Comparison of ENCODE assay signal across 28 mouse cellular contexts in the genomic region with DNA sequence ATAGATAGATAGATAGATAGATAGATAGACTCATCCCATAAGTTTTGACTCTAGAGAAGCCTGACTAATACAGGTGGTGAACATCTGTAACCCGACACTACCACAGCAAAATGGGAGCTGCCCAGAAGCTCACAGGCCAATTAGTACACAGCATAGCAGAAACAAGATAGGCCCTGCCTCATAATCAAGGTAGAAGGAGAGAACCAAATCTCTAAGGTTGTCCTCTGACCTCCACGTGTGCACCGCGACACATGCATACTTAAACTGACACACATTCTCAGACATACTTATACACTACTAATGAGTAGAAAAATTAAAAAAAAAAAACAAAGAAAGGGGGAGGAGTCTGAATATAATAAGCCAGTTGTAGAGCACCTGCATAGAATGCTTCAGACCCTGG.
DNase-seq lines count a peak whose midpoint lies in the region; ATAC-seq and TF ChIP-seq lines count a peak whose summit lies in the region.
"Had no signal": no experiment of that assay in that cellular context is flagged by ENCODE, and none has a peak within 500 bp of the region (broad histone marks: within the 10 kb centered on the region; RNA-seq: fewer than 3 reads in every experiment).

No protein-coding gene starts in this region.

- no peaks in the 10 kb centered on the region for H3K9me3 ChIP-seq in kidney, embryonic 14.5 days (ENCODE audit: control insufficient read depth, low read length)
- H3K9me3 ChIP-seq in lung, embryonic 16.5 days (ENCODE audit: control insufficient read depth, low read length), result no peaks in the 10 kb centered on the region
- H3K9me3 ChIP-seq in intestine, postnatal 0 days (ENCODE audit: control insufficient read depth), result no peaks in the 10 kb centered on the region
- H3K9me3 ChIP-seq: heart, embryonic 12.5 days; hindbrain, embryonic 13.5 days; limb, embryonic 10.5 days; limb, embryonic 15.5 days; liver, embryonic 13.5 days; neural tube, embryonic 15.5 days had no signal

- DNase-seq in kidney, adult 9 months, result no peak
- no peak for DNase-seq in lung, postnatal 10 days
- no peak for DNase-seq in layer of hippocampus, adult 11-12 months (ENCODE audit: low spot score)
- DNase-seq: adrenal gland, postnatal 25 days; cerebellum, adult 11-12 months; cerebellum, adult 9-11 months; heart, adult 2 months; heart, postnatal 4 days; kidney, adult 2 months; kidney, postnatal 4 days; liver, embryonic 13.5 days; lung, adult 18-20 months; midbrain, embryonic 14.5 days; retina, postnatal 1 day; right cerebral cortex, postnatal 14 days; thymus, postnatal 14 days had no signal

- H3K4me3 ChIP-seq in kidney, embryonic 14.5 days (ENCODE audit: low read length), result no peak overlapping the region
- H3K4me3 ChIP-seq in lung, embryonic 16.5 days (ENCODE audit: low read length), result no peak overlapping the region
- H3K4me3 ChIP-seq in intestine, postnatal 0 days (ENCODE audit: low read depth, low read length), result no peak overlapping the region
- H3K4me3 ChIP-seq: erythroblast, embryonic 14.5 days; heart, adult 2 months; heart, embryonic 12.5 days; hindbrain, embryonic 13.5 days; limb, embryonic 10.5 days; limb, embryonic 15.5 days; liver, embryonic 13.5 days; neural tube, embryonic 15.5 days had no signal

- H3K4me1 ChIP-seq in kidney, embryonic 14.5 days (ENCODE audit: control insufficient read depth, insufficient read depth, low read length), result no peaks in the 10 kb centered on the region
- H3K4me1 ChIP-seq in lung, embryonic 16.5 days (replicated peaks; ENCODE audit: control insufficient read depth, insufficient read depth, low read length), result no peaks in the 10 kb centered on the region
- 0 out of 2 replicates have a peak, but pooled peaks cover 3% of the 10 kb centered on the region for H3K4me1 ChIP-seq in intestine, postnatal 0 days (replicated peaks; ENCODE audit: control insufficient read depth, insufficient read depth, low read length)
- H3K4me1 ChIP-seq: hindbrain, embryonic 13.5 days; liver, embryonic 13.5 days; neural tube, embryonic 15.5 days had no signal

- H3K27me3 ChIP-seq in kidney, embryonic 14.5 days (ENCODE audit: control insufficient read depth, insufficient read depth, low read length), result no peaks in the 10 kb centered on the region
- H3K27me3 ChIP-seq in lung, embryonic 16.5 days (ENCODE audit: control insufficient read depth, insufficient read depth, low read depth, low read length), result no peaks in the 10 kb centered on the region
- H3K27me3 ChIP-seq in intestine, postnatal 0 days (replicated peaks; ENCODE audit: control insufficient read depth, insufficient read depth, low read length), result no peaks in the 10 kb centered on the region
- H3K27me3 ChIP-seq: heart, embryonic 12.5 days; liver, embryonic 13.5 days; neural tube, embryonic 15.5 days had no signal

- no peak overlapping the region for H3K9ac ChIP-seq in kidney, embryonic 14.5 days (ENCODE audit: low read depth, low read length)
- no peak overlapping the region for H3K9ac ChIP-seq in lung, embryonic 16.5 days (ENCODE audit: low read length)
- H3K9ac ChIP-seq in intestine, postnatal 0 days (ENCODE audit: low read depth, low read length), result no peak overlapping the region
- H3K9ac ChIP-seq: heart, embryonic 12.5 days; hindbrain, embryonic 13.5 days; limb, embryonic 15.5 days; liver, embryonic 13.5 days; neural tube, embryonic 15.5 days had no signal

- ATAC-seq in kidney, embryonic 14.5 days (ENCODE audit: low FRiP score, low TSS enrichment), result no peak
- 0 out of 2 replicates have a peak, but pooled peaks have one; percentile 12 for ATAC-seq in lung, embryonic 16.5 days (ENCODE audit: low read depth)
- peak; percentile 53; the same call in 1 of the 2 replicates for ATAC-seq in intestine, postnatal 0 days
- no peak for ATAC-seq in megakaryocyte, adult 5-6 weeks (ENCODE audit: poor library complexity, severe bottlenecking)
- ATAC-seq: forebrain, embryonic 16.5 days had no signal

- no peak for TF ChIP-seq CTCF in intestine, postnatal 0 days (IDR thresholded peaks at IDR 0.05; ENCODE audit: low read depth)

- no peak overlapping the region for H3K27ac ChIP-seq in kidney, embryonic 14.5 days (ENCODE audit: low read depth, low read length)
- H3K27ac ChIP-seq in lung, embryonic 16.5 days (ENCODE audit: low read length), result no peak overlapping the region
- no peak overlapping the region for H3K27ac ChIP-seq in intestine, postnatal 0 days (ENCODE audit: low read depth, low read length)
- H3K27ac ChIP-seq: heart, adult 2 months; hindbrain, embryonic 13.5 days; limb, embryonic 10.5 days; limb, embryonic 15.5 days; liver, embryonic 13.5 days; macrophage; neural tube, embryonic 15.5 days had no signal

- WGBS in kidney, embryonic 14.5 days, result 27% methylated on average over 4 of the region's 4 CpGs
- WGBS in lung, embryonic 16.5 days, result 34% methylated on average over 4 of the region's 4 CpGs
- WGBS in intestine, postnatal 0 days, result 31% methylated on average over 4 of the region's 4 CpGs

- no peaks in the 10 kb centered on the region for H3K36me3 ChIP-seq in kidney, embryonic 14.5 days (ENCODE audit: control insufficient read depth, insufficient read depth, low read length)
- H3K36me3 ChIP-seq in lung, embryonic 16.5 days (ENCODE audit: control insufficient read depth, insufficient read depth, low read length), result no peaks in the 10 kb centered on the region
- no peaks in the 10 kb centered on the region for H3K36me3 ChIP-seq in intestine, postnatal 0 days (ENCODE audit: control insufficient read depth, insufficient read depth)
- H3K36me3 ChIP-seq: heart, embryonic 12.5 days; hindbrain, embryonic 13.5 days; limb, embryonic 10.5 days; limb, embryonic 15.5 days; liver, embryonic 13.5 days; neural tube, embryonic 15.5 days had no signal

- H3K4me2 ChIP-seq in kidney, embryonic 14.5 days (replicated peaks; ENCODE audit: low read depth, low read length), result peak overlapping the region; percentile 15; the same call in 1 of the 2 replicates
- 0 out of 2 replicates have a peak overlapping the region, but pooled peaks have one; percentile 20 for H3K4me2 ChIP-seq in lung, embryonic 16.5 days (ENCODE audit: low read depth, low read length)
- peak overlapping the region; percentile 54 for H3K4me2 ChIP-seq in intestine, postnatal 0 days (replicated peaks; ENCODE audit: low read depth)
- H3K4me2 ChIP-seq: heart, embryonic 12.5 days; hindbrain, embryonic 13.5 days; limb, embryonic 15.5 days; liver, embryonic 13.5 days; neural tube, embryonic 15.5 days had no signal

Comparison
In these comparisons a context has a peak if more than half of its experiments do, and no peak if none do; other contexts are left out.
1. ATAC-seq: peak in lung, embryonic 16.5 days (single experiment) and intestine, postnatal 0 days (single experiment); none in kidney, embryonic 14.5 days (single experiment) and megakaryocyte, adult 5-6 weeks (single experiment).
2. Peak in every context shown above with its lines, with median percentiles within 50 percentile points of each other: H3K4me2 ChIP-seq.